Mouse (Mus musculus): ENCODE measurements at regions not wholly inside any gene's neighbourhood (a gene's known extent, or its start where the extent isn't known, plus 50 kb on each side); places are given as distances from the start of the nearest gene placed in this dataset.

- DNase-seq (ENCODE audit: low spot score in 2 of 2), result no peak
- intact Hi-C loops (cut with DNase I), result no loop called here
Measured at GRCm38 (mm10) chr13:54847764-54848183, 58.6 kb downstream of the Tspan17 start.

DNA sequence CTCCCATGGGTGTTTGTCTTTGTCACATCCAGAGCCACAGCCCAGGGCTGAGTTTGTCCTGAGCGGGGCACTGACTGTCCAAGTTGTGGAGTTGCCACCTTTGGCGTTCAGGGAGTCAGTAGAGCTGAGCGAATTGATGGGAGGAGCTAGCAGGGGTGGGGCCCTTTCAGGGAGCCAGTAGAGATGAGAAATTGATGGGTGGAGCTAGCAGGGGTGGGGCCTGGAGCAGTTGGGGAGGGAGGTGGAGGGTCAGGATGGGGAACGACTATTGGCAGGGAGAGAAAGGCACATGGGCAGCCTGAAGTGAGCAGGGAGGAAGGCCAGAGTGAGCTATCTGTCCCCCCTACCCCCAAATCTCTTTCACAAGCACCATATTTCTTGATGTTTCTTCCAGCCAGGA, 62.0 kb downstream of the Tspan17 start:
- intact Hi-C loops (cut with DNase I), result no loop called here
- DNase-seq (ENCODE audit: low spot score in 2 of 2), result no peak

- intact Hi-C loops (cut with DNase I), result no loop called here
- peak in 1 of 2 experiments; percentile 23 for DNase-seq (ENCODE audit: low spot score in 2 of 2)
Measured at GRCm38 (mm10) chr13:54855333-54856238, 66.4 kb downstream of the Tspan17 start.

DNA sequence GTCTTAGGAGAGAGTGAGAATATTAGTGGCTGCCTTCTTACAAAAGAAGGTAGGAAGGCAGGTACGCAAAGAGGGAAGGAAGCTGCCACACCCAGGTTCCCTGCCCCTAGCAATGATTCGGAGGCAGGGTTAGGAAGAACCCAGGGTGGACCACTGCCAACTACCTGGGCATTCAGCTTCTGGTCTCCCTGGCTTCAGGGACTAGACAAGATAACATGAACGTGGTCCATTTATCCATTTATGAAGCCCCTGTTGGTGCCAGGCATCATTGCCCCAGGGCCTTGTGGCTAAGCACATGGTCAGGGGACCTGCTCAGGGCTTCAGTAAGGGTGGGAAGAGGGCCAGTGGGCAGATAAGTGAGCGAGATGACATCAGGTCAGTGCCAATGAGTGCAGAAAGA, 73.8 kb downstream of the Tspan17 start:
- intact Hi-C loops (cut with DNase I), result no loop called here
- no peak for DNase-seq (ENCODE audit: low spot score in 2 of 2)

DNA sequence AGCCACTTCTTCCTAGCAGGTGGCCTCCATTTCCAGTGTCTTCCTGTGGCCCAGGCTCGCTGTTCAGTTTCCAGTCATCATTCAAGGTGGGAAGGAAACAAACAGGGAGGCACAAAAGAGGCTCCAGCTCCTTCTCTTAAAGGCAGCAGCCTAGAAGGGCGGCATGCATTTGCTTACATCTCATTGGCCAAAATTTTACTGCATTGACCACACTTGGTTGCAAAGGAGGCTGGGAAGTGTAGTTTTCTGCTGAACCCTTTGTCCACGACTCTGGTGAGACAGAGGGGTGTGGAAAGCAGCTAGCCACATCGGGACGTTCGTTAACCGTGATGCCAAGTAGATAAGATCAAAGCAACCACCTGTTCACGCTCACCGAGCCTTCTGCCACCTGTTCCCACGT, 74.9 kb downstream of the Tspan17 start:
- intact Hi-C loops (cut with DNase I), result no loop called here
- DNase-seq (ENCODE audit: low spot score in 2 of 2), result peak in 1 of 2 experiments; percentile 31

DNA sequence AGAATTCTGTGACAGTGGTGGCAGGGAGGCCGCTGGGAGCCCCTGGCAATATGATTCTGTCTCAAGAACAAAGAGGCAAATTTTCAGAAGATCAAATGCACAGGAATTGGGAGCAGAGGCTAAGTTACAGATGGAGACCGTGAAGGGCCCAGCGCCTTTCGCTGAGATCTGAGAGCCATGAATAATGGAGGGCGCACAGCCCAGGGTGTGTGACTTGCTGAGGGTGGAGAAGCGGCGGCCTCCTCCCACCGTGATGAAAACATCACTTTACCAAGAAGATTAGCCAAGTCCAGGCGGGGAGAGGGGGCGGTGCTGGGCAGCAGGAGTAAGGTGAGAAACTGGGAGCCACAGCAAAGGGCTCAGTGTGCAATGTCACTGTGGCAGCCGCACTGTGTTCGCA, 77.2 kb upstream of the Unc5a start:
- DNase-seq (ENCODE audit: low spot score in 2 of 2), result no peak
- intact Hi-C loops (cut with DNase I), result no loop called here

- DNase-seq (ENCODE audit: low spot score in 2 of 2), result no peak
- intact Hi-C loops (cut with DNase I), result no loop called here
Measured at GRCm38 (mm10) chr13:54873882-54874281, 75.3 kb upstream of the Unc5a start.

DNA sequence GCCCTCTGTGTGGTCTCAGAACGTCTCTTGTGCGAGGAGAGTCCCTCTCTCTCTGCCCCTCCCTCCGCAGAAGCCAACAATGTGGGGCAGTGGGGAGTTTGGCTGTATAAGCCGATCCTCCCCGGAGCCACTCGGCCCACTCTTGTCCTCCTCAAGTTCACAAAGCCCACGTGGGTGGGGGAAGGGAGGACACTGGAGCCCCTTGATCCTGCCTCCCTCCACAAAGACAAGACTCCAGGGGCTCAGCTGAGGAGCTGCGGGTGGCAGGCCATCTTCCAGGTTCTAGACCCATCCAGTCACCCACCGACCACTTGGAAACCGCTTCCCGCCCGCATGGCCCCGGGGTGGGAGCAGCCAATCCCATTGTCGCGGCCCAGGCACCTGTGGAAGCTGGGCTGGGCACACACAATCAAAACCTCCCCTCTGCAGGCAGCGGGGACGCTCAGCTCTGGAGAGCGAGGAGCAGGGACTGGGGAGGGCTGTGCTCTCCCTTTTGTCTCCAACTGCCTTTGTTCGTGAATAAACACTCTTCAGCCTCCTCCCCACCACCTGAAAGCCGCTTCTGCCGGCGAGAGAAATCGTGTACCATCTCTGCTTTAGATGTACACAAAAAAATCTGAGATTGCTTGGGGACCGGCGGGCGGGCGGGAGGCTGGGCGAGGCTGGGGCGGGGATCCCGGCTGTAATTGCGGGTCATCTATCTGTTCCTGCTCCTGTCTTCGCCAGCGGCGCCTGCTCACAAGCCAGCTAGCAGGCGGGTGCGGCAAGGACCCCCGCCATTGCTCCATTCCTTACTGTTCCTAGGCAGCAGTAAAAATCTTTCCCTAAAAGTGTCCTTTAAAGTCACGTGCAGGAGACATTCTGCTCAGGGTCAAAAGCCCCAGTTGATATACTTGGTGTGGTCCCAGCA, 74.7 kb upstream of the Unc5a start:
- intact Hi-C loops (cut with DNase I), result loop anchor here (5.0 kb wide), 2 partner anchors 67 to 128 kb away; no protein-coding TSS in a partner anchor
- peak in 1 of 2 experiments; percentile 16 for DNase-seq (ENCODE audit: low spot score in 2 of 2)

DNA sequence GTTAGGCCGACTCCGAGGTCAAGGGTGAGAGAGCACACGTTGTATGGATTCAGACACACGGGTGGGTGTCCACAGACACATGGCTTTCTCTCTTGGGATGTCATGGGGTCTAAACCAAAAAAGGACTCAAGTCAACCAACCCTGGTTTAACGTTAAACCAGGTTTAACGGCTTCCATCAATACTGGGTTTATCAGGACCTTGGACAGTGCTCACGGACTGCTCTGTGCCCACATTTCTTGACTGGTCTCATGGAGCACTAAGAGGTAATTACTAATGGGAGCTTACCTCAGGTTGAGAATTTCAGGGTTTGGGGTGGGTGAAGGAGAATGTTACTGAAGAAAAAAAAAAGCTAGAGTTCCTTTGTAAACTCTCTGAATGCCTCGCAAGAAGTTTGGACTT, 72.7 kb upstream of the Unc5a start:
- intact Hi-C loops (cut with DNase I), result loop anchor here (5.0 kb wide), 2 partner anchors 69 to 126 kb away; no protein-coding TSS in a partner anchor
- no peak for DNase-seq (ENCODE audit: low spot score in 2 of 2)

GRCm38 (mm10) chr13:54877656-54878055, 71.6 kb upstream of the Unc5a start:
- intact Hi-C loops (cut with DNase I), result loop anchor here (2.0 to 5.0 kb wide), 4 partner anchors 61 to 125 kb away; partner anchors contain the start of gene Unc5a

DNA sequence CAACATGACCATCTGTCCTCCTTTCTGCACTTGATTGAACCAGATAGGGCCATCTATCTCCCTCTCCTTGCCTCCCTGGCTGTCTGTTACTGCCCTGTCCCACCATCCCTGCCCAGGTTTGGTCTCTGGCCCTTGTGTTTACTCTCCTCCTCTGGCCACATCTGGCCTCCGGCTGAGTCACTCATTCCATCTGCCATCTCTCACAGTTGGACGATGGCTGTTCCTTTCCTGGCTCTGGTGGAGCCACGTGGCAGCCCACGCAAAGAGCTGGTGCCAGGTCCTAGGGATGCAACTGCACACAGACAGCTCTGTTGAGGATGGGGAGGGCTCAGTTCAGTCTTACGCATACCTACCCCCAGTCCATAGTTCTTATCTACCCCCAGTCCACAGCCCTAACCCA, 69.9 kb upstream of the Unc5a start:
- intact Hi-C loops (cut with DNase I), result loop anchor here (2.0 to 5.0 kb wide), 4 partner anchors 59 to 123 kb away; partner anchors contain the start of gene Unc5a
- DNase-seq (ENCODE audit: low spot score in 2 of 2), result peak; percentile 65 to 93

More at GRCm38 (mm10) chr13:54877656-54878055, 71.6 kb upstream of the Unc5a start:
- peak; percentile 52 to 80 for DNase-seq (ENCODE audit: low spot score in 2 of 2)

GRCm38 (mm10) chr13:54880204-54880603, 69.0 kb upstream of the Unc5a start:
- intact Hi-C loops (cut with DNase I), result no loop called here

DNA sequence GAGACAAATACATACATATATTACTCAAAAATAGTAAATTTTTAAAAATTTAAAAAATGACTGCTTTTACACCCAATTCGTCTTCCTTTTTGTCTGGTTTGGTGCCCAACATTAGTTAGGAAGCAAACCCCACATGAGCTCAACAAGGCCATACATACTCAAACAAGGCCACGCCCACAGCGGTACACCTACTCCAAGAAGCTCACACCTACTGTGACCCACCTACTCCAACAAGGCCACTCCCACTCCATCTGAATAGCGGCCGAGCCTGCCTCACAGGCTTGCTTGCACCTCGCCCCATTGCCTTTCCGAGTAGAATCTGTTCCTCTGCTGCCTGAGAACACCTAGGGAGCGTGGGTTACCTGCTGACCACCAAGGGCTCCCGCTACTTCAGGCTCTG, 66.4 kb upstream of the Unc5a start:
- DNase-seq (ENCODE audit: low spot score in 2 of 2), result no peak
- intact Hi-C loops (cut with DNase I), result no loop called here

More at GRCm38 (mm10) chr13:54880204-54880603, 69.0 kb upstream of the Unc5a start:
- DNase-seq (ENCODE audit: low spot score in 2 of 2), result no peak

DNA sequence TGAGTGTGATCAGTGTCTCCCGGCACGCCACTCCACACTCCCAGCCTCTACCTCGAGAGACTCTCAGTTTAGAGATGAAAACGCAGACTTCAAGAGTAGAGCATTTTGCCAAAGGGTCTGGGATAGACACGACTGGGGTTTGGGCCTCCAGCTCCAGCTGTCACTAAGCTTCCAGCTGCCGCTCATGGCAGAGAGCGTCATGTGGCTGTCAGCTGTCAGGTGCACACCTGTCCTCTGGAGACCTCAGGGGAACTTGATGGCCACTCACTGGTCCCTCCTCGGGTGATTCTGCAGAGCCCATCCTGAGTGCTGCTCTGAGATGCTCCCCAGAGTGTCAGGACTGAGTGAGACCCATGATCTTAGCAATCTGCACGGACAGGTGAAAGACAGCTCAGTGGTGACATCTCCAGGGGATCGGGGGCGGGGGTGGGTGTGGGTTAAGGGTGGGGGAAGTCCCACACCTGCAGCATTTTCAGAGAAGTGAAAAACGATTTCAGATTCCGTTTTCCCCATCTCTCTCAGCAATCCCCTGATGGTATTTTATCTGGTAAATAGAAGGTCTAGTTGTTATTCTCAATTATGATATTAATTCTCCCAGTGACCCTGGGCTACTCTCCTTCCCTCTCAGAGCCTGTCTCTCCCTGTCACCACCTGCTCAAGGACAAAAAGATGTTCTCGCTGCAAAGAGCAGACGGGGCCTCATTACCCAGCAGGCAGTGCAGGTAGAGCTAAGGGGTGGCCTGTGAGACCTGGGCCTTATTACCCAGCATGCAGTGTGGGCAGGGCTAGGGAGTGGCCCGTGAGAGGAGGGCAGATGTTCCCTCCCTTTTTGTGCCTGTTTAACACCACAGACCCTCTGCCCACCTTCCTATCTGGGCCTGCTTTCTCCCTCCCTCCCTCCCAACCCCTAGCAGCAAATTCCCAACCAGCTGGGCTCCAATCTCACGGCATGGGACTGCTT, 65.2 kb upstream of the Unc5a start:
- intact Hi-C loops (cut with DNase I), result no loop called here
- DNase-seq (ENCODE audit: low spot score in 2 of 2), result no peak

DNA sequence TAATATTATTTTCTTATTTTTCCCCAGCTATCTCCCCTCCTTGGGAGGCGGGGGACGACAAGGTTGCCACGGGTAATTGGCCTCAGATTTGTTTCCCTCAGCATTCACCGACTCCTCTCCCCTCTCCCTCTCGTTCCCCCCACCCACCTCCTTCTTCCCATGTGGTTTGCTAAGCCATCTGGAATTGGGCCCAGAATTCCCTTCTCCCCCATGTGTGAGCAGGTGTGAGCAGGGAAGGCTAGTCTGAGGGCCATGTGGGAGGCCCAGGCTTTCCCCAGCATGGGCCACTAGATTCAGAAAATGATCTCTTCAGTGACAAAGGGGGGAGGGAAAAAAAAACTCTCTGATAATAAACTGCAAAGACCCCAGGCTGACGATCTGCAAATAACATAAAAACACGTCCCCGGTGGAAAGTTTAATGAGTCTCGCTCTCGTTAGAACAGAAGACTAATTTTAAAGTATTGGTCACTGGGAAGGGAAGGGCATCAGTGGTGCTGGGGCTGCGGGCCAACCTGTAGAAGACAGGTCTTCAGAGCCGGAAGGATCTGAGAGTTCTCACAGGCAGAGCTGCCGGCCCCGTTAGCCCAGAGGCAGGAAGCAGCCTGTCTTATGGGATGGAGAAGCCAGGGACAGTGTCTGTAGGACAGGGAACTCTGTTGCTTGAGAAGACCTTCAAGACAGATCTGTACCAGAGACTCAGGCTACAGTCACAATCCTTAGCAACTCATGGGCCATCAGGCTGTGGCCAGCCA, 64.3 kb upstream of the Unc5a start:
- peak in 1 of 2 experiments; percentile 76 for DNase-seq (ENCODE audit: low spot score in 2 of 2)

GRCm38 (mm10) chr13:54887366-54887921, 61.8 kb upstream of the Unc5a start:
- intact Hi-C loops (cut with DNase I), result loop anchor here (2.0 kb wide), 1 partner anchor 51 kb away; no protein-coding TSS in a partner anchor
- DNase-seq (ENCODE audit: low spot score in 2 of 2), result peak in 1 of 2 experiments; percentile 75

More for the DNA sequence above, 64.3 kb upstream of the Unc5a start:
- intact Hi-C loops (cut with DNase I), result no loop called here

GRCm38 (mm10) chr13:54888021-54888420, 61.2 kb upstream of the Unc5a start:
- intact Hi-C loops (cut with DNase I), result no loop called here
- no peak for DNase-seq (ENCODE audit: low spot score in 2 of 2)
